Mouse (Mus musculus): Measurements from ENCODE around the gene Efna1. TPM values are rescaled to one million over a fixed set of nuclear protein-coding genes. Genes with fewer than 3 reads are reported as not detected.
A peak's percentile ranks its signal among the peaks of the same experiment; 100 is the strongest.

Gene Efna1
- polyA plus RNA-seq, 1 experiment from 2014 or later = 58.8 TPM

DNA sequence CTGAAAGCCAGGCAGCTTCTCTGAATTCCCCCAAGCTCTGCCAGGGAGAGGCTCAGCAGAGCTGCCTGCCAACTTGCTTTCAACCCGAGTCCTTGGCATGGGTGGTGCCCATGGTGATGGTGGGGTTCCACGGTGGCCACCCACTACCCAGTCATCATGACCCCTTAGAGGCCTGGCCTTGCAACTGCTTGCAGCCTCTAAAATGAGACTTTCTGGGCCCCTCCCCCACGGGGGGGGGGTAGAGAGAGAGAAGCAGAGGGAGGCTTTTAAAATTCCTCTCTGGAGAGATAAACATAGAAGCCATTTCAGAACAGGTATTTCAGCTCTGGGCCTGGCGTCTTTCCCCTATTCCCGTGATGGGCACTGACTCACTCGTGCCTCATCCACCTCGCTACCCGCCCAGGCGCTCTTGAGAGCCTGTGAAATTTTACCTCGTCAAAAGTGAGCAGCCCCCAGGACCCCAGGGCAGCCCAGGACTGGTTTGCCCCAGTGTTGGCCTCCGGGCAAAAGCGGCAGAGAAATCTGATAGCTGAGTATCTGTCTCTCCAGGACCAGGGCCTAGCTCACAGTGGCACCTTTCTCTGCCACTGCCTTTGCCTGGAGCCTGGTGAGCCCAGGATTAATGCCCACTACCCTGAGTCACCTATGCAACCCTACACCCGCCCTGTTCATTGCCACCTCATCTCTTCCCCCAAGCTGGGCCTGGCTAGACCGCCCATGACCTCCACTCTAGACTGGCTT, 3.5 kb downstream of the Efna1 start:
- H3K4me3 ChIP-seq (ENCODE audit: low read length) = peak overlapping the region; percentile 51
- peak overlapping the region; percentile 89 for H3K27ac ChIP-seq (ENCODE audit: low read depth, low read length)
- H3K36me3 ChIP-seq (ENCODE audit: control insufficient read depth, insufficient read depth, low read length) = peaks cover 20% of the 10 kb centered on the region
- peak overlapping the region; percentile 78; the same call in 1 of the 2 replicates for H3K9ac ChIP-seq (ENCODE audit: low read depth, low read length)
- H3K27me3 ChIP-seq (ENCODE audit: control insufficient read depth, insufficient read depth, low read length) = peaks cover 2% of the 10 kb centered on the region
- ATAC-seq (ENCODE audit: low FRiP score, low TSS enrichment) = peak; percentile 11; the same call in 1 of the 2 replicates
- peaks cover 44% of the 10 kb centered on the region for H3K4me1 ChIP-seq (ENCODE audit: control insufficient read depth, insufficient read depth, low read length)
- no peaks in the 10 kb centered on the region for H3K9me3 ChIP-seq (ENCODE audit: control insufficient read depth, low read length)
- WGBS = 14% methylated on average over 14 of the region's 14 CpGs
- H3K4me2 ChIP-seq (replicated peaks; ENCODE audit: low read depth, low read length) = peak overlapping the region; percentile 65

DNA sequence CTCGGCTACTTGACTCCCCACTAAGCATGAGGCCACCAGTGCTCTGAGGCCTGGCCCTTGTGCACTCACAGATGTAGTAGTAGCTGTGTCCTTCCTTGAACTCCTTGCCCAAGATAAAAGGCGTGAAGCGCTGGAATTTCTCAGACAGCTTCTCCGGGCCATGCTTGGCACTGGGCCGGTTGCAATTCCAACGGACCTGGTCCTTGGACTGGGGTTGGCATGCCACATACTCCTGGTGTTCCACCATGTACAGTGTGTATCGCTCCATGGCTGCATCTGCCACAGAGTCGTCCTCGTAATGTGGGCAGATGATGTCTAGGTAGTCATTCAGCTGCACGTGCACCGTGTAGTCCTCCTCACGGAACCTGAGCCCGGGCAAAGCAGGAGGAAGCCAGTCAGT, 4.9 kb downstream of the Efna1 start:
- H3K4me2 ChIP-seq (replicated peaks; ENCODE audit: low read depth, low read length) = no peak overlapping the region
- no peak overlapping the region for H3K4me3 ChIP-seq (ENCODE audit: low read length)
- no peak for ATAC-seq (ENCODE audit: low FRiP score, low TSS enrichment)
- no peaks in the 10 kb centered on the region for H3K9me3 ChIP-seq (ENCODE audit: control insufficient read depth, low read length)
- peaks cover 30% of the 10 kb centered on the region for H3K36me3 ChIP-seq (ENCODE audit: control insufficient read depth, insufficient read depth, low read length)
- no peak overlapping the region for H3K27ac ChIP-seq (ENCODE audit: low read depth, low read length)
- peaks cover 31% of the 10 kb centered on the region for H3K4me1 ChIP-seq (ENCODE audit: control insufficient read depth, insufficient read depth, low read length)
- no peak overlapping the region for H3K9ac ChIP-seq (ENCODE audit: low read depth, low read length)
- H3K27me3 ChIP-seq (ENCODE audit: control insufficient read depth, insufficient read depth, low read length) = no peaks in the 10 kb centered on the region; the same call in 1 of the 2 replicates
- 92% methylated on average over 13 of the region's 13 CpGs for WGBS

DNA sequence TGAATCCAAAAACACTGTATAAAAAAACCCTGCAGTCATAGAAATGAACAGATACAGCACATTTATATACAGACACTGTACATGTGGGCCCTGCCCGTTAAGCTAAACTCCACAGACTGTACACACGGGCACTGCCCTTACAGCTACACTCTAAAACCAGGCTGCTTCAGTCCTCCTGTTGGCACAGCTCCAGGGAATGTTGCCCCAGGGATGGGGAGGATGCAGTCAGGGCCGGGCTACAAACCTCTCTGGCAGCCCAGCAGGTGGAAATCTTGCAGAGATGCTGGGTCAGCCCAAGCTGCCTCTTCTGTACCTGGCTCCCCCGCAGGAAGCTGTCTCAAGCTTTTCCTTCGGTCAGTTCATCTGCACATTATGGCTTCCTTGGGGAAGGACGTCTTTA, 9.2 kb downstream of the Efna1 start:
- no peak overlapping the region for H3K27ac ChIP-seq (ENCODE audit: low read depth, low read length)

DNA sequence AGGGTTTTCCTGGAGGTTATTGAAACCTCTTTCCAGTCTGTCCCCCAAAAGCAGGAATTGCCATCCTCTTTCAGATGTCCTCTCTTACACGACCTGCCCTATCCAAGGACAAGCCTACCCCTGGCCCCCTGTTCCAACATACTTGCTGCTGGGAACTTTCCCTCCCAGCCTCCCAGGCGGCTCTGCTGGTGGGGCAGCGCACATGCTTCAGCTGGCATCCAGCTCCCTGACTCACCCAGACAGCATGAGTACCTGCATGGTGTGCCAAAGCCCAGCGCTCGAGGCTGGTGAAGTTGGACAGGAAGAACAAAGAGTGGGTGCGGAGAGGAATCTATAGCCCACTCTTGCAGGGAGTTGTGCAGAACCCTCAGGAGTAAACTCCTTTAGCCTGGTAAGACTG, 10.1 kb downstream of the Efna1 start:
- Histone ChIP-seq H3K4me1 (ENCODE audit: control insufficient read depth, insufficient read depth, low read length) (peaks cover 30% of the 10 kb centered on the region), H3K4me2 (replicated peaks; ENCODE audit: low read depth, low read length) (peak overlapping the region; percentile 78; the same call in 1 of the 2 replicates), H3K9ac (ENCODE audit: low read depth, low read length) (peak overlapping the region; percentile 76), H3K9me3 (ENCODE audit: control insufficient read depth, low read length) (no peaks in the 10 kb centered on the region), H3K27me3 (ENCODE audit: control insufficient read depth, insufficient read depth, low read length) (no peaks in the 10 kb centered on the region), H3K27ac (ENCODE audit: low read depth, low read length) (peak overlapping the region; percentile 86; the same call in 1 of the 2 replicates), H3K36me3 (ENCODE audit: control insufficient read depth, insufficient read depth, low read length) (peaks cover 35% of the 10 kb centered on the region), H3K4me3 (ENCODE audit: low read length) (peak overlapping the region; percentile 53)
- WGBS = 74% methylated on average over 6 of the region's 6 CpGs
- no peak for ATAC-seq (ENCODE audit: low FRiP score, low TSS enrichment)

More for the DNA sequence above, 9.2 kb downstream of the Efna1 start:
- Histone ChIP-seq H3K9me3 (ENCODE audit: control insufficient read depth, low read length) (no peaks in the 10 kb centered on the region), H3K27me3 (ENCODE audit: control insufficient read depth, insufficient read depth, low read length) (no peaks in the 10 kb centered on the region), H3K9ac (ENCODE audit: low read depth, low read length) (no peak overlapping the region), H3K4me2 (replicated peaks; ENCODE audit: low read depth, low read length) (no peak overlapping the region), H3K4me1 (ENCODE audit: control insufficient read depth, insufficient read depth, low read length) (peaks cover 31% of the 10 kb centered on the region), H3K4me3 (ENCODE audit: low read length) (no peak overlapping the region), H3K36me3 (ENCODE audit: control insufficient read depth, insufficient read depth, low read length) (peaks cover 36% of the 10 kb centered on the region)
- ATAC-seq (ENCODE audit: low FRiP score, low TSS enrichment) = no peak
- 63% methylated on average over 6 of the region's 6 CpGs for WGBS

DNA sequence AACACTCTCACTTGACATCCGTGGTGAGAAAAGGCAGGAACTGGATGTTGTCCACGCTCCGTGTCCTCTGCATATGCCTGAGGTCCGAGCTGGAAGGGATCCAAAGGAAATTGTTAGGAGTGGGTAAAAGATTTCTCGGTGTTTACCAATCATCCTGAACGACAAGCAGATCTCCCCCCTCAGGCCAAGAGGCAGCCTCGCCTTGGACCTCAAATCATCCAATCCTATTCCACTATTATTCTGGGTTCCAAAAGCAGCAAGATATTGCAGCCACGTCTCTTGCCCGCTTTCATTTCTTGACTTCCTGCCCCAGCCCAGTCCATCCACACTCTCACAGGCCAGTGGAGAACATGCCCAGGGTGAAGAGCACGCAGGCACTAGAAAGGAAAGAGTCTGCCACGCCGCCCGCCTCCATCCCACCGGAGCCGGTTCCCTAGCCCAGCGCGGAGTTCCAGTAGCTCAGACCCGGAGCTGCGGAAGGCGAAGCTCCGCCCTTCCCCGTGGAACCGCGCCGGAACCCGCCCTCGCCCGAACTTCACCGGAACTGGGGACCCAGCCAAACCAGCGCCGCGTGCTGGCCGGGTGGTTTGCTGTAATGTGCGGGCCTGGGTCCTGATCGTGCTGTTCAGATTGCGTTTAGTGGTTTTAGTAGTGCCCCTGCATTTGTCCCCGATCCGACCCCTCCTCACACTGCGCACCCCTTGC, 10.7 kb downstream of the Efna1 start, which contains the start of gene Slc50a1:
TSS of gene Slc50a1 (minus strand) at position 520 of the 705 bp plus-strand sequence.
- H3K27ac ChIP-seq (ENCODE audit: low read depth, low read length) = peak within 1 kb of the TSS; percentile 86
- H3K27me3 ChIP-seq (ENCODE audit: control insufficient read depth, insufficient read depth, low read length) = no peaks in the 10 kb centered on the region
- peak within 1 kb of the TSS; percentile 53 for H3K4me3 ChIP-seq (ENCODE audit: low read length)
- H3K4me2 ChIP-seq (replicated peaks; ENCODE audit: low read depth, low read length) = peak within 1 kb of the TSS; percentile 78
- H3K4me1 ChIP-seq (ENCODE audit: control insufficient read depth, insufficient read depth, low read length) = peaks cover 30% of the 10 kb centered on the region
- 3% methylated on average over 39 of the region's 39 CpGs for WGBS
- no peaks in the 10 kb centered on the region for H3K9me3 ChIP-seq (ENCODE audit: control insufficient read depth, low read length)
- peak within 1 kb of the TSS; percentile 76 for H3K9ac ChIP-seq (ENCODE audit: low read depth, low read length)
- ATAC-seq (ENCODE audit: low FRiP score, low TSS enrichment) = peak; percentile 58
- H3K36me3 ChIP-seq (ENCODE audit: control insufficient read depth, insufficient read depth, low read length) = peaks cover 28% of the 10 kb centered on the region

DNA sequence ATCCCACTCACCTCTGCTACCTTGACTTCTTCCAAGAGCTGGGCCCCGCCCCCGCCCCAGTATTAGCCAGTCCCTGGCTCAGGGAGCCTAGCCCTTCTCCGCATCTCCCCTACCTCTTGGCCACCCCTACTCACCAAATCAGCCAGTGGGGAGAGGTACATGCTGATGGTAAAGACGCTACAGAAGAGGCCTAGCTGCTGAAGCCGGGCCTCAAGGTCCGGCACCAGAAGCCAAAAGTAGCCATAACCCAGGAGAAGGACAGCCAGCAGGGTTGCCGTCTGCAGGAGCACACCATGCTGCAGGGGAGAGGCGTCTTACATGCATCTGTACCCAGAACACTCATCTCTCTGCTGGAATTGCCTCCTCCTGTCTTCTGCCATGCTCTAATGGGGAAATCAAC, 12.0 kb downstream of the Efna1 start:
- Histone ChIP-seq H3K4me3 (ENCODE audit: low read length) (no peak overlapping the region), H3K9ac (ENCODE audit: low read depth, low read length) (peak overlapping the region; percentile 23; the same call in 1 of the 2 replicates), H3K27ac (ENCODE audit: low read depth, low read length) (no peak overlapping the region), H3K9me3 (ENCODE audit: control insufficient read depth, low read length) (no peaks in the 10 kb centered on the region), H3K4me1 (ENCODE audit: control insufficient read depth, insufficient read depth, low read length) (peaks cover 30% of the 10 kb centered on the region), H3K4me2 (replicated peaks; ENCODE audit: low read depth, low read length) (peak overlapping the region; percentile 78; the same call in 1 of the 2 replicates), H3K27me3 (ENCODE audit: control insufficient read depth, insufficient read depth, low read length) (no peaks in the 10 kb centered on the region), H3K36me3 (ENCODE audit: control insufficient read depth, insufficient read depth, low read length) (peaks cover 23% of the 10 kb centered on the region)
- ATAC-seq (ENCODE audit: low FRiP score, low TSS enrichment) = no peak
- WGBS = 55% methylated on average over 8 of the region's 8 CpGs

DNA sequence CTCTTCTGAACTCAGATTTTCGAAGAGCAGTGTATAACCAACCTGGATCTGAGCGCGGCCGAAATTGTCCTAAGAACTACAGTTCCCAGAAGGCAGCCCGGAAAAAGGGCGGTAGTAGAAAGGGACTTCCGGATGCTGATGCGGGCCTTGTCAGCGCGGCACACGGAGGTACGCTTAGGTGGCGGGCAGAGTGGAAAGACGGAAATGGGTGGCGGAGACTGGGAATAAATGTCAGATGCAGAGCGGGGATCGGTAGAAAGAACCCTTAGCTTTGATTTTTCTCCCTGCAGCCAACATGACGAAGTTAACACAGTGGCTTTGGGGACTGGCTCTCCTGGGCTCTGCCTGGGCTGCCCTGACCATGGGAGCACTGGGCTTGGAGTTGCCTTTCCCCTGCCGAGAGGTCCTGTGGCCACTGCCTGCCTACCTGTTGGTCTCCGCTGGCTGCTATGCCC, 14.5 kb downstream of the Efna1 start:
- 0% methylated on average over 20 of the region's 20 CpGs for WGBS

DNA sequence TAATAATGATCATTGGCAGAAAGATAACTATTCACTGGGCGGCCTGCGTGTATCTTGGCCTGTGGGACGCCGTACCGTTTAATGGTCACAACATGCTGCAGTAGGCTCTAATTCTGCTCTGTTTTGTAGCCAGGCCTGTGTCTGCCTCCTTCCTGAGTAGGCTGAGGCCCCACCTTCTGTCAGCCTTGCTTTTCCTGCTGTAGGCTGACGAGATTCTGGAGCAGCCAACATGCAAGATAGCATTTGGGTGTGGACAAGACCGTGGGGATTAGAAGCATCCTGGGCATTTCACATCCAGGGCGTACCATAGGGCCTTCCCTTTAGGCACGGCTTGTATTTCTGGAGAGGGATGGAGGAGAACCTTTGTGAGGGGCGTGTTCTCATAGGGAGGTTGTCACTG, 18.5 kb downstream of the Efna1 start:
- ATAC-seq (ENCODE audit: low FRiP score, low TSS enrichment) = no peak
- peak overlapping the region; percentile 47; the same call in 1 of the 2 replicates for H3K27ac ChIP-seq (ENCODE audit: low read depth, low read length)

More for the DNA sequence above, 14.5 kb downstream of the Efna1 start:
- Histone ChIP-seq H3K9ac (ENCODE audit: low read depth, low read length) (peak overlapping the region; percentile 84), H3K4me2 (replicated peaks; ENCODE audit: low read depth, low read length) (peak overlapping the region; percentile 85), H3K27me3 (ENCODE audit: control insufficient read depth, insufficient read depth, low read length) (no peaks in the 10 kb centered on the region), H3K4me3 (ENCODE audit: low read length) (peak overlapping the region; percentile 83), H3K9me3 (ENCODE audit: control insufficient read depth, low read length) (no peaks in the 10 kb centered on the region), H3K36me3 (ENCODE audit: control insufficient read depth, insufficient read depth, low read length) (peaks cover 7% of the 10 kb centered on the region; the same call in 1 of the 2 replicates), H3K27ac (ENCODE audit: low read depth, low read length) (peak overlapping the region; percentile 10; the same call in 1 of the 2 replicates), H3K4me1 (ENCODE audit: control insufficient read depth, insufficient read depth, low read length) (peaks cover 30% of the 10 kb centered on the region)
- peak; percentile 83 for ATAC-seq (ENCODE audit: low FRiP score, low TSS enrichment)

More for the DNA sequence above, 18.5 kb downstream of the Efna1 start:
- Histone ChIP-seq H3K9ac (ENCODE audit: low read depth, low read length) (no peak overlapping the region), H3K9me3 (ENCODE audit: control insufficient read depth, low read length) (no peaks in the 10 kb centered on the region), H3K4me1 (ENCODE audit: control insufficient read depth, insufficient read depth, low read length) (0 out of 2 replicates have a peak, but pooled peaks cover 7% of the 10 kb centered on the region), H3K27me3 (ENCODE audit: control insufficient read depth, insufficient read depth, low read length) (no peaks in the 10 kb centered on the region), H3K36me3 (ENCODE audit: control insufficient read depth, insufficient read depth, low read length) (no peaks in the 10 kb centered on the region), H3K4me3 (ENCODE audit: low read length) (no peak overlapping the region), H3K4me2 (replicated peaks; ENCODE audit: low read depth, low read length) (no peak overlapping the region)
- 59% methylated on average over 10 of the region's 10 CpGs for WGBS
